8 mouse cellular contexts compared by ENCODE assay signal in genomic region chr4:45529201-45529985, GRCm38 (mm10). TPM values are rescaled to one million over a fixed set of nuclear protein-coding genes. Genes with fewer than 3 reads are reported as not detected.
DNase-seq lines count a peak whose midpoint lies in the region; ATAC-seq and TF ChIP-seq lines count a peak whose summit lies in the region.

No protein-coding gene starts in this region.

- peak; percentile 51 for DNase-seq in lung, adult 2 months
- DNase-seq in lung, adult 18-20 months, result no peak
- DNase-seq in spleen, postnatal 14 days (ENCODE audit: low spot score in 2 of 2), result peak; percentile 13 to 23
- DNase-seq in urinary bladder, postnatal 25 days (ENCODE audit: low spot score), result no peak
- no peak for DNase-seq in left cerebral cortex, postnatal 25 days (ENCODE audit: low spot score in 2 of 2)

- H3K9ac ChIP-seq in heart, embryonic 15.5 days, result peak overlapping the region; percentile 94
- peak overlapping the region; percentile 87 for H3K9ac ChIP-seq in limb, embryonic 15.5 days

- H3K36me3 ChIP-seq in heart, embryonic 15.5 days, result no peaks in the 10 kb centered on the region
- H3K36me3 ChIP-seq in limb, embryonic 15.5 days, result no peaks in the 10 kb centered on the region

- peak overlapping the region; percentile 90 for H3K4me2 ChIP-seq in heart, embryonic 15.5 days
- peak overlapping the region; percentile 94 for H3K4me2 ChIP-seq in limb, embryonic 15.5 days

- ATAC-seq in heart, embryonic 15.5 days (replicated peaks; ENCODE audit: insufficient number of reproducible peaks, insufficient read depth, low FRiP score, low read depth), result no peak
- no peak for ATAC-seq in limb, embryonic 15.5 days (ENCODE audit: insufficient number of reproducible peaks, low FRiP score, low TSS enrichment, low read depth)

- H3K27ac ChIP-seq in bone marrow macrophage, adult 2 months (ENCODE audit: insufficient read depth, low read depth, low read length), result no peak overlapping the region
- H3K27ac ChIP-seq in heart, embryonic 15.5 days, result peak overlapping the region; percentile 99
- H3K27ac ChIP-seq in limb, embryonic 15.5 days, result peak overlapping the region; percentile 91

- peak overlapping the region; percentile 66 for H3K4me3 ChIP-seq in lung, adult 2 months (replicated peaks; ENCODE audit: extremely low read depth, low read depth, low read length)
- H3K4me3 ChIP-seq in bone marrow macrophage, adult 2 months (ENCODE audit: insufficient read depth, low read length), result peak overlapping the region; percentile 76
- H3K4me3 ChIP-seq in heart, embryonic 15.5 days, result peak overlapping the region; percentile 84
- peak overlapping the region; percentile 63 for H3K4me3 ChIP-seq in limb, embryonic 15.5 days

- no peak for TF ChIP-seq CTCF in lung, adult 2 months (IDR thresholded peaks at IDR 0.05; ENCODE audit: insufficient read depth, low read length)
- TF ChIP-seq CTCF in bone marrow macrophage, adult 2 months (IDR thresholded peaks at IDR 0.05; ENCODE audit: low read depth, low read length), result no peak

- no peaks in the 10 kb centered on the region for H3K27me3 ChIP-seq in heart, embryonic 15.5 days
- no peaks in the 10 kb centered on the region for H3K27me3 ChIP-seq in limb, embryonic 15.5 days

- 2% methylated on average over 71 of the region's 71 CpGs for WGBS in lung, adult 2 months
- WGBS in heart, embryonic 15.5 days, result under 1% methylated on average over 71 of the region's 71 CpGs
- under 1% methylated on average over 71 of the region's 71 CpGs for WGBS in limb, embryonic 15.5 days

- H3K4me1 ChIP-seq in lung, adult 2 months (ENCODE audit: control insufficient read depth, insufficient read depth, low read length), result peaks cover 17% of the 10 kb centered on the region
- H3K4me1 ChIP-seq in bone marrow macrophage, adult 2 months (ENCODE audit: control insufficient read depth, insufficient read depth, low read length), result peaks cover 40% of the 10 kb centered on the region
- peaks cover 59% of the 10 kb centered on the region for H3K4me1 ChIP-seq in heart, embryonic 15.5 days (replicated peaks)
- H3K4me1 ChIP-seq in limb, embryonic 15.5 days, result peaks cover 74% of the 10 kb centered on the region

- no peak for TF ChIP-seq POLR2A in lung, adult 2 months (IDR thresholded peaks at IDR 0.05; ENCODE audit: borderline replicate concordance, extremely low read depth, low read depth, low read length)
- TF ChIP-seq POLR2A in bone marrow macrophage, adult 2 months (IDR thresholded peaks at IDR 0.05; ENCODE audit: borderline replicate concordance, low read depth, low read length), result no peak

- no peaks in the 10 kb centered on the region for H3K9me3 ChIP-seq in heart, embryonic 15.5 days (replicated peaks)
- no peaks in the 10 kb centered on the region for H3K9me3 ChIP-seq in limb, embryonic 15.5 days

- intact Hi-C loops in left cerebral cortex, postnatal 25 days (cut with DNase I), result loop anchor here (2.0 to 5.0 kb wide), 2 partner anchors 82 to 111 kb away; no protein-coding TSS in a partner anchor

RNA-seq across cellular contexts. Expression of gene Shb, which starts 2.9 kb away (rescaled TPM):
- 36.2 and 37.7 TPM in 2 replicates for polyA plus RNA-seq in lung, adult 2 months (2012; rRNA removed)
- polyA plus RNA-seq in bone marrow macrophage, adult 2 months (2012; ENCODE audit: insufficient read depth, insufficient read length, missing spikeins), result 9.8 and 14.8 TPM in 2 replicates
- polyA plus RNA-seq in heart, embryonic 15.5 days (2015; fragmentation: Nextera tagmentation; extraction: Ambion mirVana), result 8.6 and 10.7 TPM in 2 replicates
- polyA plus RNA-seq in limb, embryonic 15.5 days (2015; fragmentation: Nextera tagmentation; extraction: Ambion mirVana), result 6.8 and 9.6 TPM in 2 replicates
- total RNA-seq in left cerebral cortex, postnatal 25 days (2021), result 10 to 100 TPM in 1 of 2 experiments, 1 to 10 TPM in 1; 9.0 to 11.8 TPM

Comparison
In these comparisons a context has a peak if more than half of its experiments do, and no peak if none do; other contexts are left out.
1. DNase-seq: peak in lung, adult 2 months (single experiment) and spleen, postnatal 14 days (2 of 2); none in lung, adult 18-20 months (0 of 2), urinary bladder, postnatal 25 days (single experiment) and left cerebral cortex, postnatal 25 days (0 of 2).
2. Peak in every context shown above with its lines, with median percentiles within 50 percentile points of each other: H3K4me3 ChIP-seq.